Mouse (Mus musculus) midbrain, embryonic 14.5 days (tissue): ENCODE measurements around the gene Clp1. TPM values are rescaled to one million over a fixed set of nuclear protein-coding genes. Genes with fewer than 3 reads are reported as not detected.
A peak's percentile ranks its signal among the peaks of the same experiment; 100 is the strongest.

Experiments
- ATAC-seq: fragments of 200-750 bp; cut with Nextera tagmentation; 2 replicates; pipeline ENCODE4 v1.8.0; 2017; ENCODE audit warnings: moderate number of reproducible peaks, moderate library complexity; ENCODE audit not compliant: low FRiP score, low TSS enrichment
- DNase-seq: peaks from one replicate; pipeline ENCODE4 v3.0.0-alpha.2; 2015
- H3K27ac ChIP-seq: fragments of 300-500 bp; sonication (generic); replicated peaks from 2 replicates; pipeline ENCODE4 v1.5.1; 2014; ENCODE audit warnings: mild to moderate bottlenecking, low read depth, low read length, moderate library complexity
- H3K27me3 ChIP-seq: fragments of 300-500 bp; sonication (generic); 2 replicates; pipeline ENCODE4 v1.6.1; 2014; ENCODE audit warnings: low read length, control low read depth, mixed read lengths; ENCODE audit not compliant: control insufficient read depth, insufficient read depth
- H3K36me3 ChIP-seq: fragments of 300-500 bp; sonication (generic); 2 replicates; pipeline ENCODE4 v1.6.1; 2014; ENCODE audit warnings: low read length, control low read depth; ENCODE audit not compliant: control insufficient read depth, insufficient read depth
- H3K4me1 ChIP-seq: fragments of 300-500 bp; sonication (generic); 2 replicates; pipeline ENCODE4 v1.6.1; 2014; ENCODE audit warnings: mild to moderate bottlenecking, antibody characterized with exemption, low read length, control low read depth; ENCODE audit not compliant: control insufficient read depth, insufficient read depth
- H3K4me2 ChIP-seq: fragments of 300-500 bp; sonication (generic); 2 replicates; pipeline ENCODE4 v1.6.1; 2014; ENCODE audit warnings: mild to moderate bottlenecking, low read length, moderate library complexity
- H3K4me3 ChIP-seq: fragments of 300-500 bp; sonication (generic); replicated peaks from 2 replicates; pipeline ENCODE4 v1.5.1; 2014; ENCODE audit warnings: low read depth, low read length
- H3K9ac ChIP-seq: fragments of 300-500 bp; sonication (generic); replicated peaks from 2 replicates; pipeline ENCODE4 v1.6.1; 2014; ENCODE audit warnings: mild to moderate bottlenecking, low read length, moderate library complexity
- H3K9me3 ChIP-seq: fragments of 300-500 bp; sonication (generic); 2 replicates; pipeline ENCODE4 v1.6.1; 2016; ENCODE audit warnings: low read length, control low read depth, mixed read lengths; ENCODE audit not compliant: control insufficient read depth
- WGBS: fragments of 180-500 bp; shearing (Covaris S2); extraction: QIAGEN DNeasy Blood & Tissue Kit; methylation state at CpG from one replicate; pipeline ENCODE4 v1.1.7; 2014; 5-methylcytosine and 5-hydroxymethylcytosine counted together
- polyA plus RNA-seq: library from polyadenylated mRNA; unstranded; fragments of >200 nt; fragmentation: Nextera tagmentation; extraction: Ambion mirVana; gene quantifications from 2 replicates; pipeline ENCODE4 v1.2.1, GENCODE M21; 2014

Gene Clp1
- polyA plus RNA-seq, 1 experiment from 2014 or later = 25.4 TPM

DNA sequence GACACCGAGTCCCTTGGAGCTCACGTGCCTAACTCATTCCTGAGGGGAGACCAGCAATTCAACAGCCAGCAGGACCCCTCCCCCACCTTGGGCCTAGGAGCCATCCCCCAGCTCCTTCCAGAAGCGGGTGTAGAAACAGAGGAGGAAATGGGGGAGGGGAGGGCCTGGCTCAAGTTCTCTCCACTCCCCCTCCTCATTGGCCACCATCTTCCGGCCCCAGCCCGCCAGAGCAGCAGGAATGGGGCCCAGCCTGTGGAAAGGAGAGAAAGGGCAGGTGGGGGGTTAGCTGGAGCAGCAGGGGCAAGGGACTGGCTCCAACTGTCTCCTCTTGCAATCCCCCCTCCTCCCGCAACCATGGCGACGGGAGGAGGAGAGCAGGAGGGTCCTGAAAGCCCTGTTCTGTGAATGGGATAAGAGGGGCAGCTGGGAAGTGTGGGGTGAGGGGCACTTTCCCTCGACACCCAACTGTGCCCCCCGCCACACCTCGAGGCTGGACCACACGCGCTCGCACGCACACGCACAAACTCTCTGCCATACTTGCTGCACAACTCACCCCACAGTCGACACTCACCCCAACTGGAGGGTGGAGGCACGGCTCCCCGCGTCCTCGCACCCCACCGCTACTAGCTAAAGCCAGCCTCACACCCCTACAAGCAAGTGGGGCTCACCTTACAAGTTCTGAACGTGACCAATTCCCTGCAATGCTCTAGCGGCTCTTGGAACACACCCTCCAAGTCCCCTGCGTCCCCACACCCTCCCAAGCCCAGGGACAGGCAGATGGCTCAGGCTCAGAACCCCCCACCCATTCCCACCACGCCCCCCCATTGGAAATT lies 15.5 kb upstream of the Clp1 start:
- H3K9me3 ChIP-seq = no peaks in the 10 kb centered on the region
- under 1% methylated on average over 26 of the region's 26 CpGs for WGBS
- peaks cover 37% of the 10 kb centered on the region for H3K4me1 ChIP-seq
- H3K36me3 ChIP-seq = no peaks in the 10 kb centered on the region
- peak overlapping the region; percentile 97 for H3K27ac ChIP-seq
- H3K4me2 ChIP-seq = peak overlapping the region; percentile 86
- ATAC-seq (peak; percentile 79), DNase-seq (peak; percentile 87)
- H3K4me3 ChIP-seq = peak overlapping the region; percentile 72
- H3K9ac ChIP-seq = peak overlapping the region; percentile 91
- H3K27me3 ChIP-seq = no peaks in the 10 kb centered on the region

DNA sequence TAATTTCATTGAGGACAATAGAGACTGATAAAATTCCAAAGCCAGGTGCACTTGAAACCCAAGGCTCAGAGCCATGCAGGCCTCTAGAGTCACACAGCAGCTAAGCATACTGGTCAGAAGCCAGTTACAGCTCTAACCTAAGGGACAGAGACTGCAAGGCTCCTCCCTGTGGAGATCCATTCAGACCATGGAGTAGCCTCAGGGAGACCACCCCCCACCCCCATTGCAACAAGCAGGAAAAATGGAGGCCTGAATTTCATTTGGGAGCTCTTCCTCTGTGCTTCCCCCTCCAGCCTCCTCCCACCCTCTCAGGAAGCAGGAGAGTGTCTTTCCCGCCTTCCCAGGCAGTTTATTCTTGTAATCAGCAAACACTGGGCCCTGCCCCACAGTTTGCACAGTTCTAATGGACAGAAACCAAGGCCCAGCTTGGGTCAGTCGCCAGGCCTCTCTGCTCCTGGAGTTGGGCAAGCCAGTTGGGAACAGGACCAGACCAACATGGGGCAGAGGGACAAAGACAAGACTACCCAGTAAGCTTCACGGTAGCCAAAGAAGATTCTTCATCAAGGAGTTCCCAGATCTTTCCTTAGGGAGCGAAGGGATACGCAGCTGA lies 14.8 kb upstream of the Clp1 start:
- H3K9ac ChIP-seq = peak overlapping the region; percentile 91
- H3K27me3 ChIP-seq = no peaks in the 10 kb centered on the region
- no peaks in the 10 kb centered on the region for H3K36me3 ChIP-seq
- peak overlapping the region; percentile 86 for H3K4me2 ChIP-seq
- H3K4me1 ChIP-seq = peaks cover 45% of the 10 kb centered on the region
- no peak for DNase-seq
- H3K9me3 ChIP-seq = no peaks in the 10 kb centered on the region
- peak overlapping the region; percentile 97 for H3K27ac ChIP-seq
- peak overlapping the region; percentile 72 for H3K4me3 ChIP-seq
- WGBS = under 1% methylated on average over 5 of the region's 5 CpGs
- no peak for ATAC-seq

DNA sequence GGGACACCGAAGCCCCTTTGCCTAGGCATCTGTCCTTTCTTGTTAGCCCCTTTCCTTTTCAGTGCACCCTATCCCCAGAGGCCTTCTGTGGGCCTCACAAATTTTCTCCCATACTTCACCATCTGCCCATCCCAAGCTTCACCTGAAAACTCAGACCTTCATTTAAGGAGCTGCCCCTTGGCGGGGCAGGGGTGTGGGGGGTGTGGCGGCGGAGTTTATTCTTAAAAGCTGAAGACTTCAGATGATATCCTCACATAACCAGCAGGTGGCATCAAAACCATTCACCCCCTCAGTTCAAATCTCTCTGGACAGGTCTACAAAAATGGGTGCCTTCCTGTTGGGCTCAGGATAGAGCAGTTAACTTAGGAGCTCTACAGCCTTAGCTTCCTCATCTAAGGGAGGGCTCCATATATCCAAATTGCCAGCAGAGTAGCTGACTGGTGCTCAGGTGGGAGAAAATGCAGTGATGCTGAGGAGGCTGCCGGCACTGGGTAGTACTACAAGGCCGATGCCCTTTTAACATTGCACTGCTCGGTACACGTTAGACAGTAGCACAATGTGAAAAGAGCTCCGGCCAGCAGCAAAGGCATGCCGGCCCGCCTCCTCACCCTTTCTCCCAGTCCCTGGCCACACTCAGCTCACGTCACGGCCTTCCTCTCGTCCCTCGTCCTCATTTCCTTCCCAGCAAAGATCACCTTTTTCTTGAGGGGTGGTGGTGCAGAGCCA lies 13.6 kb upstream of the Clp1 start:
- peak overlapping the region; percentile 86 for H3K4me2 ChIP-seq
- no peak for ATAC-seq
- H3K4me3 ChIP-seq = 0 out of 2 replicates have a peak overlapping the region, but pooled peaks have one; percentile 72
- H3K27me3 ChIP-seq = no peaks in the 10 kb centered on the region
- 62% methylated on average over 15 of the region's 15 CpGs for WGBS
- peak; percentile 47 for DNase-seq
- H3K9ac ChIP-seq = no peak overlapping the region
- peaks cover 56% of the 10 kb centered on the region for H3K4me1 ChIP-seq
- H3K9me3 ChIP-seq = no peaks in the 10 kb centered on the region
- 0 out of 2 replicates have a peak overlapping the region, but pooled peaks have one; percentile 26 for H3K27ac ChIP-seq
- no peaks in the 10 kb centered on the region for H3K36me3 ChIP-seq

DNA sequence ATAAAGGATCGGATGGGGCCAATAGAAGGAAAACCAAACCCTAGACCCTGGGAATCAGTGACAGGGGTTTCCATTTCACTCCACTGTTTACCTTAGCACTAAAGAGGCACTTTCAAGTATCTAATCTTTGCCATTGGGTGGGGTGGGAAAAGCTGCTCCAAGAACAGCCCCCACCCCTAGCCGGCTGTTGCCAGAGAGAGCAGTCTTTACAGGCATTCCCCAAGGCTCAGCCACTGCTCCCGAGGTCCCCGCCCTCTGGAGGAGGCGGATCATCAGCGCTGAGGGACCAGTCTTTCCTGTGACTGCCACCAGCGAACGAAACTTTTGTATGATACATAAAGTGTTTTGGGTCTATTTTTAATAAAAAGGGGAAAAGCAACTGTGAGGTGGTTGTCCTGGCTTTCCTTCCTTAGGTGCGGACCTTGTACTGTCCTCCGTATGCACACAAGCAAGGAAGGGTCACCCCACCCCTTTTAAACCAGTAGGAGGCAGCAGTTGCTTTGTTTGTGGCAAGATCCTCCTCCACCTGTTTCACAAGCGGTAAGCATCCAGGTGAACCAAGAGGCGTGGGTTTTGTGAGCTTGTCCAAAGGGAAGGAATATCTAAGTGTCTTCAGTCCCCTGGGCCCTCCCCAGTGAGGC lies 11.2 kb upstream of the Clp1 start:
- H3K9me3 ChIP-seq = no peaks in the 10 kb centered on the region
- H3K27me3 ChIP-seq = no peaks in the 10 kb centered on the region
- H3K4me3 ChIP-seq = no peak overlapping the region
- ATAC-seq (no peak), DNase-seq (peak; percentile 62)
- peaks cover 57% of the 10 kb centered on the region for H3K4me1 ChIP-seq
- 0 out of 2 replicates have a peak overlapping the region, but pooled peaks have one; percentile 6 for H3K27ac ChIP-seq
- H3K36me3 ChIP-seq = no peaks in the 10 kb centered on the region
- 3% methylated on average over 12 of the region's 12 CpGs for WGBS
- H3K4me2 ChIP-seq = peak overlapping the region; percentile 58
- no peak overlapping the region for H3K9ac ChIP-seq

- Histone ChIP-seq H3K27ac (0 out of 2 replicates have a peak overlapping the region, but pooled peaks have one; percentile 6), H3K4me2 (peak overlapping the region; percentile 58), H3K4me3 (peak overlapping the region; percentile 71), H3K4me1 (peaks cover 61% of the 10 kb centered on the region), H3K27me3 (no peaks in the 10 kb centered on the region), H3K9me3 (no peaks in the 10 kb centered on the region), H3K9ac (0 out of 2 replicates have a peak overlapping the region, but pooled peaks have one; percentile 2), H3K36me3 (no peaks in the 10 kb centered on the region)
- no peak for ATAC-seq
- peak; percentile 67 for DNase-seq
- WGBS = 4% methylated on average over 8 of the region's 8 CpGs
Measured at GRCm38 (mm10) chr2:84737451-84737925, 10.3 kb upstream of the Clp1 start.

- Histone ChIP-seq H3K4me1 (peaks cover 52% of the 10 kb centered on the region), H3K9me3 (no peaks in the 10 kb centered on the region), H3K36me3 (no peaks in the 10 kb centered on the region), H3K4me2 (peak overlapping the region; percentile 58), H3K9ac (peak overlapping the region; percentile 88), H3K4me3 (peak overlapping the region; percentile 71), H3K27ac (peak overlapping the region; percentile 3; the same call in 1 of the 2 replicates), H3K27me3 (no peaks in the 10 kb centered on the region)
- DNase-seq = peak; percentile 38
- WGBS = 4% methylated on average over 27 of the region's 27 CpGs
- ATAC-seq = no peak
Measured at GRCm38 (mm10) chr2:84736312-84737161, 9.4 kb upstream of the Clp1 start.

- H3K36me3 ChIP-seq = no peaks in the 10 kb centered on the region
- peak overlapping the region; percentile 89 for H3K27ac ChIP-seq
- ATAC-seq (no peak), DNase-seq (peak; percentile 31)
- peak overlapping the region; percentile 71 for H3K4me3 ChIP-seq
- H3K4me1 ChIP-seq = peaks cover 43% of the 10 kb centered on the region
- WGBS = 20% methylated on average over 7 of the region's 7 CpGs
- H3K9me3 ChIP-seq = no peaks in the 10 kb centered on the region
- peak overlapping the region; percentile 58 for H3K4me2 ChIP-seq
- peak overlapping the region; percentile 88 for H3K9ac ChIP-seq
- no peaks in the 10 kb centered on the region for H3K27me3 ChIP-seq
Measured at GRCm38 (mm10) chr2:84735346-84735920, 8.3 kb upstream of the Clp1 start.
